Mouse (Mus musculus): ENCODE data around the gene Mettl2. TPM values are rescaled to one million over a fixed set of nuclear protein-coding genes. Genes with fewer than 3 reads are reported as not detected.
A peak's percentile ranks its signal among the peaks of the same experiment; 100 is the strongest.

The Mettl2 gene
- polyA plus RNA-seq, 1 experiment from 2014 or later = 41.4 TPM

- no peaks in the 10 kb centered on the region for H3K36me3 ChIP-seq (ENCODE audit: control insufficient read depth, insufficient read depth, low read length)
- no peak overlapping the region for H3K27ac ChIP-seq (ENCODE audit: low read depth, low read length)
- 59% methylated on average over 6 of the region's 6 CpGs for WGBS
- no peak for DNase-seq (ENCODE audit: low spot score, missing footprints)
- no peak overlapping the region for H3K9ac ChIP-seq (ENCODE audit: low read length)
- peaks cover 4% of the 10 kb centered on the region; the same call in 1 of the 2 replicates for H3K9me3 ChIP-seq (ENCODE audit: control insufficient read depth, low read length)
- H3K27me3 ChIP-seq (ENCODE audit: control insufficient read depth, insufficient read depth, low read length) = no peaks in the 10 kb centered on the region
- no peak overlapping the region for H3K4me3 ChIP-seq (ENCODE audit: low read depth, low read length)
- ATAC-seq (ENCODE audit: low FRiP score) = no peak
- H3K4me2 ChIP-seq = no peak overlapping the region
- no peaks in the 10 kb centered on the region for H3K4me1 ChIP-seq (ENCODE audit: control insufficient read depth, insufficient read depth, low read length)
These were observed 33.6 kb downstream of the Mettl2 start for GRCm38 (mm10) chr11:105159673-105160360.

GRCm38 (mm10) chr11:105161411-105161810 is 35.2 kb downstream of the Mettl2 start:
- Histone ChIP-seq H3K36me3 (ENCODE audit: control insufficient read depth, insufficient read depth, low read length) (no peaks in the 10 kb centered on the region), H3K4me1 (ENCODE audit: control insufficient read depth, insufficient read depth, low read length) (no peaks in the 10 kb centered on the region), H3K27me3 (ENCODE audit: control insufficient read depth, insufficient read depth, low read length) (no peaks in the 10 kb centered on the region), H3K4me2 (no peak overlapping the region), H3K9me3 (ENCODE audit: control insufficient read depth, low read length) (peaks cover 9% of the 10 kb centered on the region), H3K27ac (ENCODE audit: low read depth, low read length) (no peak overlapping the region), H3K4me3 (ENCODE audit: low read depth, low read length) (no peak overlapping the region), H3K9ac (ENCODE audit: low read length) (no peak overlapping the region)
- no peak for ATAC-seq (ENCODE audit: low FRiP score)
- WGBS = 80% methylated on average over 2 of the region's 2 CpGs
- DNase-seq (ENCODE audit: low spot score, missing footprints) = no peak

DNA sequence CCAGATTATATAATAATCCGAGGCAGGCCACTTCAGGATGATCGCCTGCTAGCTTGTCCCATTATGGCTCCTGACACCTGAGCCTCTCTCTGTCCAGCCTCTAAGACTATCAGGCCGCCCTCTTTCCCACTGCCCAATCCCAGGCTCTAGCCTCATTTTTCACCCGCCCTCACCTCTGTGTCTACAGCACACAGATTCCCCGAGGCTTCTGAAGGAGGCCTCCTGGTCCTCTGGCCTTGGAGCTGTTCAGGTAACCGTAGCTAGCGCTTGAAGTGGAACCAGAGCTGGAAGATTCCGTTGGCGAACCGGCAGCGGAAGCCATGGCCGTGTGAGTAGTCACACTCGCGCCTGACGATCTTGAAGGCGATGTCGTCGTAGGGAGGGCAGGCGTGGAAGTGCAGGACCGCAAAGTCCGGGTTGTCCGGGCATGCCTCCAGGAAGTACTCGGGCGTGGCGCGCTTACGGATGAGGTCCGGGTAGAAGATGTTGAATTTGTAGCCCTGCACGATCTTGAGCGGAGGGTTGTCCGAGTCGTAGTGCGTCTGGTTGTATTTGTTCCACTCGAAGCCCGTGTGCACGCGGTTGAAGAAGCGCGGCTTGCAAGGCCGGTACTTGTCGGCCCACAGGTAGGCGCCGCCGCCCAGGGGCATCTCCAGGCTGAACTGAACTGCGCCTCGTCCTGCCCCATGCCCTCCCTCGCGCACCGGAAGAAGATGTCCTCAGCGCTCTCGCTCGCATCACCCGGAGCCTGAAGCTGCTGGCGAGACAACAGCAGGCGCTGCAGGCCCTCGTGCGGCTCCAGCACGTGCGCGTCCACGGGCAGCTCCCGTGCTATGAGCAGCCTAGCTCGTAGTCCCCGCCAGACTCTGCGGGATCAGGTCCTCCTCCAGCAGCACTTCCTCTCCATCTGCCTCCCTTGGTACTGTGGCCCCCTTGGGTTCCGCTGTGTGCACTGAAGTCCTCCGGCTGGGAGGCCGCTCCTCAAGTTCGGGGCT is 38.6 kb downstream of the Mettl2 start:
- H3K9ac ChIP-seq (ENCODE audit: low read length) = no peak overlapping the region
- no peaks in the 10 kb centered on the region for H3K27me3 ChIP-seq (ENCODE audit: control insufficient read depth, insufficient read depth, low read length)
- no peak overlapping the region for H3K4me3 ChIP-seq (ENCODE audit: low read depth, low read length)
- H3K27ac ChIP-seq (ENCODE audit: low read depth, low read length) = no peak overlapping the region
- no peaks in the 10 kb centered on the region for H3K36me3 ChIP-seq (ENCODE audit: control insufficient read depth, insufficient read depth, low read length)
- peaks cover 9% of the 10 kb centered on the region for H3K9me3 ChIP-seq (ENCODE audit: control insufficient read depth, low read length)
- ATAC-seq (ENCODE audit: low FRiP score) = no peak
- 83% methylated on average over 69 of the region's 69 CpGs for WGBS
- DNase-seq (ENCODE audit: low spot score, missing footprints) = no peak
- H3K4me2 ChIP-seq = no peak overlapping the region
- H3K4me1 ChIP-seq (ENCODE audit: control insufficient read depth, insufficient read depth, low read length) = no peaks in the 10 kb centered on the region

GRCm38 (mm10) chr11:105166780-105167179 is 40.6 kb downstream of the Mettl2 start:
- peaks cover 9% of the 10 kb centered on the region for H3K9me3 ChIP-seq (ENCODE audit: control insufficient read depth, low read length)

GRCm38 (mm10) chr11:105178516-105178915 is 52.3 kb downstream of the Mettl2 start, which contains the start of gene Tlk2:
TSS of gene Tlk2 (plus strand) at chr11:105178807.
- H3K4me3 ChIP-seq (ENCODE audit: low read depth, low read length) = peak within 1 kb of the TSS; percentile 94; the same call in 1 of the 2 replicates
- H3K4me1 ChIP-seq (ENCODE audit: control insufficient read depth, insufficient read depth, low read length) = peaks cover 11% of the 10 kb centered on the region
- 47% methylated on average over 2 of the region's 2 CpGs for WGBS
- H3K9ac ChIP-seq (ENCODE audit: low read length) = no peak within 1 kb of the TSS
- peak within 1 kb of the TSS; percentile 81 for H3K4me2 ChIP-seq
- no peaks in the 10 kb centered on the region for H3K9me3 ChIP-seq (ENCODE audit: control insufficient read depth, low read length)
- H3K36me3 ChIP-seq (ENCODE audit: control insufficient read depth, insufficient read depth, low read length) = no peaks in the 10 kb centered on the region
- no peak for ATAC-seq (ENCODE audit: low FRiP score)
- H3K27me3 ChIP-seq (ENCODE audit: control insufficient read depth, insufficient read depth, low read length) = no peaks in the 10 kb centered on the region
- no peak within 1 kb of the TSS for H3K27ac ChIP-seq (ENCODE audit: low read depth, low read length)
- no peak for DNase-seq (ENCODE audit: low spot score, missing footprints)

More at GRCm38 (mm10) chr11:105166780-105167179, 40.6 kb downstream of the Mettl2 start:
- WGBS = 88% methylated on average over 10 of the region's 10 CpGs
- ATAC-seq (ENCODE audit: low FRiP score) (no peak), DNase-seq (ENCODE audit: low spot score, missing footprints) (no peak)
- H3K9ac ChIP-seq (ENCODE audit: low read length) = no peak overlapping the region
- H3K4me1 ChIP-seq (ENCODE audit: control insufficient read depth, insufficient read depth, low read length) = no peaks in the 10 kb centered on the region
- H3K27me3 ChIP-seq (ENCODE audit: control insufficient read depth, insufficient read depth, low read length) = no peaks in the 10 kb centered on the region
- H3K4me3 ChIP-seq (ENCODE audit: low read depth, low read length) = no peak overlapping the region
- no peak overlapping the region for H3K4me2 ChIP-seq
- no peaks in the 10 kb centered on the region for H3K36me3 ChIP-seq (ENCODE audit: control insufficient read depth, insufficient read depth, low read length)
- no peak overlapping the region for H3K27ac ChIP-seq (ENCODE audit: low read depth, low read length)

GRCm38 (mm10) chr11:105179523-105179922 is 53.3 kb downstream of the Mettl2 start:
- Histone ChIP-seq H3K36me3 (ENCODE audit: control insufficient read depth, insufficient read depth, low read length) (peaks cover 4% of the 10 kb centered on the region), H3K4me3 (ENCODE audit: low read depth, low read length) (peak overlapping the region; percentile 94), H3K4me2 (peak overlapping the region; percentile 81), H3K9ac (ENCODE audit: low read length) (no peak overlapping the region; the same call in 1 of the 2 replicates), H3K9me3 (ENCODE audit: control insufficient read depth, low read length) (no peaks in the 10 kb centered on the region), H3K4me1 (ENCODE audit: control insufficient read depth, insufficient read depth, low read length) (peaks cover 11% of the 10 kb centered on the region), H3K27me3 (ENCODE audit: control insufficient read depth, insufficient read depth, low read length) (no peaks in the 10 kb centered on the region), H3K27ac (ENCODE audit: low read depth, low read length) (no peak overlapping the region)
- WGBS = 94% methylated on average over 4 of the region's 4 CpGs
- ATAC-seq (ENCODE audit: low FRiP score) (no peak), DNase-seq (ENCODE audit: low spot score, missing footprints) (no peak)

DNA sequence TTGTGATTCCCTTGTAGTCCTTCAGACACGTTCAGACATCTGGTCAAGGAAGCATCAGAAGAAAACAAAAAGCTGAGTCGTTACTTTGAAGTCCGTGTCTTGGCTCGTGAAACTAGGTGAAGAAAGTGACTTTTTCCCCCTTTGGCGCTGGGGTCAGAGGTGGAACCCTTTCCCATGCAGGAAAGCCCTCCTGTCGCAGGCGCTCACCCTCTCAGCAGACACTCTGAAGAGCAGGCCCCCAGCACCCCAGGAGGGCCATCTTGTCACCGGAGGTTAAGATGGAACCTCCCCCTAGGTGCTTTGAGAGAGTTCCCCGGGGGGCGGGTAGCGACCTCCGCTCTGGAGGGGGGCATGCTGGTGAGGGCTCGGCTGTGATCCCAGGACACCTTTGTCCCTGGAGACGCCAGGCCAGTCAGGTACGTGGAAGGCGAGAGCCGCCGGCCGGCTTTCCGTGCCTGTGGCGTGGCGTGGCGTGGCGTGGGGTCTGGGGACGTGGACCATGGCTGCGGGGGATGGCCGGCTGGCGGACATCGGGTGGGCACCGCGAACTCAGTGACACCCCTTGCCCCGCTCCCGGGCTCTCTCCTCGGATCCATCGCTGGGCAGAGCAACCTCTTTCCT is 54.4 kb downstream of the Mettl2 start:
- Histone ChIP-seq H3K4me2 (peak overlapping the region; percentile 81), H3K4me1 (ENCODE audit: control insufficient read depth, insufficient read depth, low read length) (peaks cover 11% of the 10 kb centered on the region), H3K9ac (ENCODE audit: low read length) (peak overlapping the region; percentile 96), H3K4me3 (ENCODE audit: low read depth, low read length) (peak overlapping the region; percentile 94), H3K36me3 (ENCODE audit: control insufficient read depth, insufficient read depth, low read length) (peaks cover 8% of the 10 kb centered on the region), H3K27me3 (ENCODE audit: control insufficient read depth, insufficient read depth, low read length) (no peaks in the 10 kb centered on the region), H3K9me3 (ENCODE audit: control insufficient read depth, low read length) (no peaks in the 10 kb centered on the region), H3K27ac (ENCODE audit: low read depth, low read length) (peak overlapping the region; percentile 93)
- peak; percentile 59 for ATAC-seq (ENCODE audit: low FRiP score)
- WGBS = 2% methylated on average over 35 of the region's 35 CpGs
- DNase-seq (ENCODE audit: low spot score, missing footprints) = no peak

DNA sequence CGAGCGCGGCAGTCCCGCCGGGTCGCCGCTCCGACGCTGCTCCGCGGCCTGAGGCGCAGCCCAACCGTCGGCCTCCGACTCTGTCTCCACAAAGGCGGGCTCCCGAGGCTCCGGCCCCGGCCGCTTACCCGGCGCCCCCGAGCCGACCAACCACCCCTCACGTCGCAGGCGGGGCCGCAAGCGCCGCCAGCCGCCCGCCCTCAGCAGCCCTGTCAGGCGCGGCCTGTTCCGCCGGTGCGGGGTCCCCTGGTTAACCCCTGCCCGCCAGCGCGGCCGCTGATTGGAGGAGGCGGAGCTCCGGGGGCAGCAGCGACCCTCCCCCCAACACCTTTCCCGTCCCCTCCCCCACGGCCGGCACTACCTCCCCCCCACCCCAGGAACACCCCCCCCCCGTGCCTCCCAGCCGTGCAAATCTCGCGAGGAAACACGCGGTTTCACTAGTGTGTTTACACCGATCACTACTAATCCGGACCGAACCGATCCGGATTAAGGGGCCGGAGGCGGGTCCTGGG is 55.0 kb downstream of the Mettl2 start:
- ATAC-seq (ENCODE audit: low FRiP score) (peak; percentile 98), DNase-seq (ENCODE audit: low spot score, missing footprints) (peak; percentile 99)
- H3K27me3 ChIP-seq (ENCODE audit: control insufficient read depth, insufficient read depth, low read length) = no peaks in the 10 kb centered on the region
- peak overlapping the region; percentile 98 for H3K9ac ChIP-seq (ENCODE audit: low read length)
- peaks cover 11% of the 10 kb centered on the region for H3K4me1 ChIP-seq (ENCODE audit: control insufficient read depth, insufficient read depth, low read length)
- H3K9me3 ChIP-seq (ENCODE audit: control insufficient read depth, low read length) = no peaks in the 10 kb centered on the region
- WGBS = under 1% methylated on average over 45 of the region's 60 CpGs
- H3K36me3 ChIP-seq (ENCODE audit: control insufficient read depth, insufficient read depth, low read length) = peaks cover 8% of the 10 kb centered on the region
- peak overlapping the region; percentile 94 for H3K4me3 ChIP-seq (ENCODE audit: low read depth, low read length)
- H3K4me2 ChIP-seq = peak overlapping the region; percentile 81
- peak overlapping the region; percentile 93 for H3K27ac ChIP-seq (ENCODE audit: low read depth, low read length)
